Mouse (Mus musculus) MEL (cell line): ENCODE results near the gene Ncoa7. TPM values are rescaled to one million over a fixed set of nuclear protein-coding genes. Genes with fewer than 3 reads are reported as not detected.

Source experiments
- DNase-seq: peaks from one replicate; pipeline ENCODE4 v3.0.0; 2011; ENCODE audit warnings: low read depth, low spot score
- H3K27ac ChIP-seq: 2 replicates; pipeline ENCODE4 v1.5.1; 2012; ENCODE audit warnings: low read depth, mild to moderate bottlenecking, control low read depth, low read length, moderate library complexity; ENCODE audit not compliant: control insufficient read depth
- H3K27me3 ChIP-seq, 2 experiments: fragments of 150-350 bp in 1 of 2; sonication (generic) in 1 of 2; 2 replicates each; pipeline ENCODE4 v1.6.1; 2012; ENCODE audit warnings: low read length in 2 of 2, mild to moderate bottlenecking in 2 of 2, improper control_type of control experiment in 1 of 2, moderate library complexity in 1 of 2; ENCODE audit not compliant: insufficient read depth in 2 of 2, control insufficient read depth in 1 of 2
- H3K36me3 ChIP-seq, 2 experiments: 2 replicates each; pipeline ENCODE4 v1.6.1; 2012 to 2014; ENCODE audit warnings: low read length in 2 of 2, improper control_type of control experiment in 1 of 2, inconsistent platforms in 1 of 2, mild to moderate bottlenecking in 1 of 2; ENCODE audit not compliant: insufficient read depth in 2 of 2, control insufficient read depth in 1 of 2
- H3K4me1 ChIP-seq, 2 experiments: fragments of 150-350 bp in 1 of 2; sonication (generic) in 1 of 2; 2 replicates each; pipeline ENCODE4 v1.6.1; 2012; ENCODE audit warnings: low read length in 2 of 2, improper control_type of control experiment in 1 of 2, mild to moderate bottlenecking in 1 of 2; ENCODE audit not compliant: insufficient read depth in 2 of 2, control insufficient read depth in 1 of 2
- H3K4me3 ChIP-seq, 2 experiments: fragments of 150-350 bp in 1 of 2; sonication (generic) in 1 of 2; 2 replicates each; pipeline ENCODE4 v1.5.1; 2012; ENCODE audit warnings: low read depth in 2 of 2, low read length in 2 of 2, mild to moderate bottlenecking in 2 of 2, moderate library complexity in 2 of 2, control low read depth in 1 of 2, improper control_type of control experiment in 1 of 2; ENCODE audit not compliant: control insufficient read depth in 1 of 2, insufficient read depth in 1 of 2
- H3K79me2 ChIP-seq: 2 replicates; pipeline ENCODE4 v1.6.1; 2012; ENCODE audit warnings: mild to moderate bottlenecking, low read length, moderate library complexity; ENCODE audit not compliant: control insufficient read depth, poor library complexity, insufficient read depth
- H3K9ac ChIP-seq: 2 replicates; pipeline ENCODE4 v1.6.1; 2012; ENCODE audit warnings: low read depth, mild to moderate bottlenecking, control low read depth, low read length, moderate library complexity; ENCODE audit not compliant: control insufficient read depth, poor library complexity, severe bottlenecking
- H3K9me3 ChIP-seq: fragments of 150-350 bp; sonication (generic); replicated peaks from 2 replicates; pipeline ENCODE4 v1.6.1; 2012; ENCODE audit warnings: mild to moderate bottlenecking, low read length, improper control_type of control experiment, moderate library complexity; ENCODE audit not compliant: insufficient read depth
- BHLHE40 ChIP-seq: IDR thresholded peaks from 2 replicates; pipeline ENCODE4 v1.6.1; 2012; ENCODE audit warnings: low read depth, mild to moderate bottlenecking, inconsistent platforms, low read length, improper control_type of control experiment, borderline replicate concordance
- CHD1 ChIP-seq: IDR thresholded peaks from 2 replicates; pipeline ENCODE4 v1.6.1; 2012; ENCODE audit warnings: low read depth, mild to moderate bottlenecking, inconsistent platforms, low read length, improper control_type of control experiment
- CHD2 ChIP-seq: IDR thresholded peaks from 2 replicates; pipeline ENCODE4 v1.6.1; 2011; ENCODE audit warnings: low read length, improper control_type of control experiment
- E2F4 ChIP-seq: IDR thresholded peaks from 2 replicates; pipeline ENCODE4 v1.6.1; 2011; ENCODE audit warnings: low read depth, low read length, improper control_type of control experiment, borderline replicate concordance
- ELF1 ChIP-seq: IDR thresholded peaks from 2 replicates; pipeline ENCODE4 v1.6.1; 2014; ENCODE audit warnings: low read depth, mild to moderate bottlenecking, inconsistent platforms, low read length, improper control_type of control experiment, moderate library complexity
- EP300 ChIP-seq, 2 experiments: IDR thresholded peaks; 2 replicates each; pipeline ENCODE4 v1.6.1; 2011; ENCODE audit warnings: improper control_type of control experiment in 2 of 2, low read length in 2 of 2, low read depth in 1 of 2, mild to moderate bottlenecking in 1 of 2
- ETS1 ChIP-seq: IDR thresholded peaks from 2 replicates; pipeline ENCODE4 v1.6.1; 2012; ENCODE audit warnings: low read depth, mild to moderate bottlenecking, inconsistent platforms, low read length, improper control_type of control experiment, moderate library complexity
- GATA1 ChIP-seq: IDR thresholded peaks from 2 replicates; pipeline ENCODE4 v1.6.1; 2011; ENCODE audit warnings: low read depth, low read length, improper control_type of control experiment
- HCFC1 ChIP-seq: IDR thresholded peaks from 2 replicates; pipeline ENCODE4 v1.6.1; 2012; ENCODE audit warnings: low read depth, mild to moderate bottlenecking, inconsistent platforms, low read length, improper control_type of control experiment, moderate library complexity
- MAX ChIP-seq: IDR thresholded peaks from 2 replicates; pipeline ENCODE4 v1.6.1; 2011; ENCODE audit warnings: low read length, improper control_type of control experiment
- MXI1 ChIP-seq: IDR thresholded peaks from 2 replicates; pipeline ENCODE4 v1.6.1; 2011; ENCODE audit warnings: mild to moderate bottlenecking, low read depth, low read length, improper control_type of control experiment
- POLR2AphosphoS5 ChIP-seq: IDR thresholded peaks from 2 replicates; pipeline ENCODE4 v1.6.1; 2012; ENCODE audit warnings: low read depth, borderline replicate concordance, mild to moderate bottlenecking, inconsistent platforms, low read length, moderate library complexity, mixed read lengths
- SIN3A ChIP-seq: IDR thresholded peaks from 2 replicates; pipeline ENCODE4 v1.6.1; 2012; ENCODE audit warnings: low read length, improper control_type of control experiment, inconsistent platforms
- TCF12 ChIP-seq: IDR thresholded peaks from 2 replicates; pipeline ENCODE4 v1.6.1; 2014; ENCODE audit warnings: low read depth, mild to moderate bottlenecking, inconsistent platforms, low read length, improper control_type of control experiment, moderate library complexity
- USF2 ChIP-seq, 2 experiments: IDR thresholded peaks; 2 replicates each; pipeline ENCODE4 v1.6.1; 2011 to 2012; ENCODE audit warnings: improper control_type of control experiment in 2 of 2, low read length in 2 of 2, borderline replicate concordance in 1 of 2, inconsistent platforms in 1 of 2, low read depth in 1 of 2, mild to moderate bottlenecking in 1 of 2; ENCODE audit not compliant: insufficient read depth in 1 of 2
- ZC3H11A ChIP-seq: IDR thresholded peaks from 2 replicates; pipeline ENCODE4 v1.6.1; 2012; ENCODE audit warnings: low read depth, mild to moderate bottlenecking, inconsistent platforms, low read length, improper control_type of control experiment
- ZKSCAN1 ChIP-seq: IDR thresholded peaks from 2 replicates; pipeline ENCODE4 v1.6.1; 2012; ENCODE audit warnings: low read depth, mild to moderate bottlenecking, inconsistent platforms, low read length, improper control_type of control experiment, moderate library complexity
- ZNF384 ChIP-seq: IDR thresholded peaks from 2 replicates; pipeline ENCODE4 v1.6.1; 2012; ENCODE audit warnings: low read depth, mild to moderate bottlenecking, inconsistent platforms, low read length, improper control_type of control experiment
- polyA plus RNA-seq, 2 experiments: library from polyadenylated mRNA; stranded (reverse) in 1 of 2; unstranded in 1 of 2; fragments of >175 nt in 1 of 2; fragments of >200 nt in 1 of 2; gene quantifications; 2 replicates each; pipeline versions ENCODE4 v1.2.1 to v1.2.4; 2012; ENCODE audit warnings: low replicate concordance in 2 of 2, low read depth in 1 of 2; ENCODE audit not compliant: insufficient read length in 2 of 2, insufficient read depth in 1 of 2, missing spikeins in 1 of 2
- total RNA-seq: library from RNA; depleted of rRNA; stranded (reverse); fragments of 300-350 nt; gene quantifications from 2 replicates; pipeline ENCODE4 v1.2.3, GENCODE M21; 2012

The Ncoa7 gene
- total and polyA plus RNA-seq, 3 experiments, result 1.7 to 64.9 (median 4.2) TPM

- TF ChIP-seq MXI1, result no peak
- TF ChIP-seq EP300 (IDR thresholded peaks at IDR 0.05; ENCODE audit: low read depth in 1 of 2, low read length in 2 of 2), result no peak
- no peak for TF ChIP-seq ETS1
- no peak for TF ChIP-seq GATA1
- no peak for TF ChIP-seq USF2 (IDR thresholded peaks at IDR 0.05; ENCODE audit: borderline replicate concordance in 1 of 2, insufficient read depth in 1 of 2, low read depth in 1 of 2, low read length in 2 of 2)
- TF ChIP-seq ZC3H11A, result no peak
- no peak for TF ChIP-seq ZKSCAN1
- TF ChIP-seq CHD1, result no peak
- no peak for TF ChIP-seq E2F4
- no peak for TF ChIP-seq BHLHE40
- TF ChIP-seq ELF1, result no peak
- TF ChIP-seq CHD2, result no peak
- TF ChIP-seq HCFC1, result no peak
- no peak for TF ChIP-seq MAX
- no peak for TF ChIP-seq ZNF384
- TF ChIP-seq TCF12, result no peak
- TF ChIP-seq SIN3A, result no peak
- peaks cover 0 to 1% of the 10 kb centered on the region in 2 experiments; a peak in 2 of 4 replicates for H3K36me3 ChIP-seq
- H3K27ac ChIP-seq, result no peak overlapping the region
Observed at GRCm38 (mm10) chr10:30768820-30769219, 34.3 kb downstream of the Ncoa7 start.

GRCm38 (mm10) chr10:30768250-30768649 lies 34.9 kb downstream of the Ncoa7 start:
- no peak overlapping the region for H3K4me3 ChIP-seq
- TF ChIP-seq POLR2AphosphoS5, result no peak
- TF ChIP-seq, all 39 proteins: peak for 0
- Histone ChIP-seq H3K79me2 (no peaks in the 10 kb centered on the region), H3K27ac (no peak overlapping the region), H3K36me3 (peaks cover 0 to 6% of the 10 kb centered on the region in 2 experiments; a peak in 2 of 4 replicates), H3K4me1 (peaks cover 4 to 6% of the 10 kb centered on the region in 2 experiments; a peak in 3 of 4 replicates), H3K9ac (no peak overlapping the region), H3K9me3 (no peaks in the 10 kb centered on the region), H3K27me3 (no peaks in the 10 kb centered on the region)
- DNase-seq, result no peak

More at GRCm38 (mm10) chr10:30768820-30769219, 34.3 kb downstream of the Ncoa7 start:
- Histone ChIP-seq H3K4me1 (peaks cover 1 to 2% of the 10 kb centered on the region in 2 experiments; a peak in 3 of 4 replicates), H3K27me3 (no peaks in the 10 kb centered on the region), H3K9me3 (no peaks in the 10 kb centered on the region), H3K4me3 (no peak overlapping the region), H3K79me2 (no peaks in the 10 kb centered on the region), H3K9ac (no peak overlapping the region)
- DNase-seq, result no peak
